Mouse (Mus musculus): ENCODE results near the gene Larp4. TPM values are rescaled to one million over a fixed set of nuclear protein-coding genes. Genes with fewer than 3 reads are reported as not detected.

The Larp4 gene
- polyA plus RNA-seq, 2 experiments = 12.1 to 20.8 TPM

DNA sequence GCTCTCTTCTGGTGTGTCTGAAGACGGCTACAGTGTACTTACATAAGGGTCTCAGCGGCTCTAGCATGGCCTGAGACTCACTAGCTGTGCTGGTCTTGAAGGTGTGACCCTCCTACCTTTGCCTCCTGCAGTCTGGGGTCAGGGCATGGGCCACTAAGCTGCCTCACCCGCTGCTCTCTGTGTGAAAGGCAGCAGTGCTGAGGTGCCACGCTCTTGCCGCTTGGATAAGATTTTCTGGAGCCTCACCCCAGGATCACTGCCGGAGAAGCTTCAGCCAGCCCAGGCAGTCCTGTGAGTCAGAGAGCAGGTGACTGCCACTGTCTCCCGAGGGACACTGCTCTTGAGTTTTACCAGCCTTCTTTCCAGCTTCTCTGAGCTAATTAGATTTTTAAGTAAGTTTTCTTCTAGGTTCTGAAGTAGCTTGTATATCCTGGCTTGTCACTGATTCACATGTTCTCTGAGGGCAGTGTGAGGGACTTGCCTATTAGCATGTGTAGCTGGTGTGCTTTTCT, 86.6 kb downstream of the Larp4 start:
- Histone ChIP-seq H3K9ac (replicated peaks) (no peak overlapping the region), H3K4me2 (ENCODE audit: low read depth) (no peak overlapping the region), H3K36me3 (replicated peaks; ENCODE audit: control insufficient read depth, insufficient read depth, low read depth) (no peaks in the 10 kb centered on the region), H3K27ac (no peak overlapping the region), H3K9me3 (ENCODE audit: control insufficient read depth, low read length) (no peaks in the 10 kb centered on the region), H3K27me3 (ENCODE audit: control insufficient read depth, insufficient read depth, low read length) (no peaks in the 10 kb centered on the region), H3K4me3 (ENCODE audit: insufficient read depth in 1 of 2, low read depth in 2 of 2, low read length in 2 of 2) (no peak overlapping the region), H3K4me1 (replicated peaks; ENCODE audit: control insufficient read depth in 2 of 2, insufficient read depth in 2 of 2, low read length in 1 of 2) (peaks cover 5 to 22% of the 10 kb centered on the region in 2 experiments)
- WGBS (ENCODE audit: insufficient replicate concordance) = 82% methylated on average over 7 of the region's 7 CpGs
- DNase-seq (ENCODE audit: low read depth in 3 of 3, low spot score in 3 of 3) = no peak
- ATAC-seq (ENCODE audit: insufficient read depth) = no peak
- TF ChIP-seq CTCF (IDR thresholded peaks at IDR 0.05; ENCODE audit: low read depth) (no peak), EP300 (IDR thresholded peaks at IDR 0.05; ENCODE audit: low read depth) (no peak)

DNA sequence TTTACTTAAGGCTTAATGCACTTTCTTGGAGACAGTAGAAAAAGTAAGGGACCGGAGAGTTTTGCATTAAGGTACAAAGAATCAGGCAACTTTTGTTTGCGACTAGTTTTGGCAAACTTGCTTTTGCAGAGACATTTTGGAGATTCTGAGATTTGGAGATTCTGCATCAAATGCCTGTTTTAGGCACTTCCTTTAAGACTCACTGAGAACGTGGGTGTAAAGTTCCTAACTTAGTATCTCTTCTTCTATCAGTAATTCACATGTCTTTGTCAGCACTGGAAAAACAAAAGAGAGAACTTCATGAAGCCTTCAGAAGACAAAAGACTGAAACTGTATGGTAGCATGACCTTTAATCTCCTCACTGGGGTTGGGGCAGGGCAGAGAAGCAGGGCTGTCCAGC, 87.8 kb downstream of the Larp4 start:
- 63% methylated on average over 3 of the region's 3 CpGs for WGBS (ENCODE audit: insufficient replicate concordance)
- H3K27me3 ChIP-seq (ENCODE audit: control insufficient read depth, insufficient read depth, low read length) = no peaks in the 10 kb centered on the region
- no peak overlapping the region for H3K27ac ChIP-seq
- no peak overlapping the region for H3K4me2 ChIP-seq (ENCODE audit: low read depth)
- TF ChIP-seq CTCF (IDR thresholded peaks at IDR 0.05; ENCODE audit: low read depth) (no peak), EP300 (IDR thresholded peaks at IDR 0.05; ENCODE audit: low read depth) (no peak)
- no peak overlapping the region for H3K4me3 ChIP-seq (ENCODE audit: insufficient read depth in 1 of 2, low read depth in 2 of 2, low read length in 2 of 2)
- peaks cover 5 to 22% of the 10 kb centered on the region in 2 experiments for H3K4me1 ChIP-seq (replicated peaks; ENCODE audit: control insufficient read depth in 2 of 2, insufficient read depth in 2 of 2, low read length in 1 of 2)
- H3K9me3 ChIP-seq (ENCODE audit: control insufficient read depth, low read length) = no peaks in the 10 kb centered on the region
- no peak overlapping the region for H3K9ac ChIP-seq (replicated peaks)
- H3K36me3 ChIP-seq (replicated peaks; ENCODE audit: control insufficient read depth, insufficient read depth, low read depth) = no peaks in the 10 kb centered on the region
- ATAC-seq (ENCODE audit: insufficient read depth) (peak; percentile 46; the same call in 1 of the 2 replicates), DNase-seq (ENCODE audit: low read depth in 3 of 3, low spot score in 3 of 3) (no peak)

DNA sequence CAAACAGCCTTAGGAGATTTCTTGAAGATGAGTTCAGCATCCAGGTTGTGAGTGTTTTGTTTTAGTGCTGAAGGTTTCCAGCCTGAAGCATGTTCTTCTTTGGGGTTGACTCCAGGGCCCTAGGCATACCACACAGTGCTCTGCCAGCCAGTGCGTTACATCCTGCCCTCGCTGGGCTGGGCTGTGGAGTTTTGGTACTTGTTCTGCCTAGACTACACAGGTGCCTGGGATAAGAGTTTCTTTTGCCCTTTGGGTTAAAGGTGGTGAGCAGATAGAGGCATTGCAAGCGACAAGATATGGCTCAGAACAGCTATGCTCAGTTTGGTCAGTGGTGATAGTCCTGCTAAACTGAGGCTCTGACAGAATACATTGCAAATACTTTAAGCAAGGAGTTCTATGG, 88.3 kb downstream of the Larp4 start:
- Histone ChIP-seq H3K4me2 (ENCODE audit: low read depth) (peak overlapping the region; percentile 9; the same call in 1 of the 2 replicates), H3K4me3 (ENCODE audit: insufficient read depth in 1 of 2, low read depth in 2 of 2, low read length in 2 of 2) (no peak overlapping the region)
- TF ChIP-seq CTCF (IDR thresholded peaks at IDR 0.05; ENCODE audit: low read depth) (no peak), EP300 (IDR thresholded peaks at IDR 0.05; ENCODE audit: low read depth) (peak; percentile 88)

DNA sequence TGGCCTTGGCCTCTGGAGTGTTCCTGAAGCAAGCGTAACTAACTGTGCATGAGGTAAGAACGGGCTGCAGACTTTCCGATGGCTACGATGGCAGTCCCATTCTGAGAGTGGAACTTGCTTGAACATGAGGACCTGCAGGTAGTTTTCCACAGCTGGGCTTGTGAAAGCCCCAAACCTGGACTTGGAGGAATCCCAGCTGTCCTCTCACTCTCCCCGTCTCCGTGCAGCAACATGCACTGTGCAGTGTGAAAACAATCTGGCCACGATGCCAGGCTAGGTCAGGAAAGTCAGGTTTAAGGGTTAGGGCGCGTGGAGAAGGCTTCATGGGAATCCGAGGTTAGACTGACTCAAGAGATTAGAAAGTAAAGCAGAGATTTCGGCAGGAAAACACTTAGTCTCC, 89.0 kb downstream of the Larp4 start:
- Histone ChIP-seq H3K27ac (no peak overlapping the region), H3K4me1 (replicated peaks; ENCODE audit: control insufficient read depth in 2 of 2, insufficient read depth in 2 of 2, low read length in 1 of 2) (peaks cover 9 to 27% of the 10 kb centered on the region in 2 experiments), H3K36me3 (replicated peaks; ENCODE audit: control insufficient read depth, insufficient read depth, low read depth) (no peaks in the 10 kb centered on the region), H3K9ac (replicated peaks) (no peak overlapping the region), H3K4me3 (ENCODE audit: insufficient read depth in 1 of 2, low read depth in 2 of 2, low read length in 2 of 2) (no peak overlapping the region), H3K4me2 (ENCODE audit: low read depth) (no peak overlapping the region), H3K9me3 (ENCODE audit: control insufficient read depth, low read length) (no peaks in the 10 kb centered on the region), H3K27me3 (ENCODE audit: control insufficient read depth, insufficient read depth, low read length) (no peaks in the 10 kb centered on the region)
- 66% methylated on average over 11 of the region's 11 CpGs for WGBS (ENCODE audit: insufficient replicate concordance)
- ATAC-seq (ENCODE audit: insufficient read depth) (no peak), DNase-seq (ENCODE audit: low read depth in 3 of 3, low spot score in 3 of 3) (no peak)
- TF ChIP-seq EP300 (IDR thresholded peaks at IDR 0.05; ENCODE audit: low read depth) = no peak
- TF ChIP-seq CTCF (IDR thresholded peaks at IDR 0.05; ENCODE audit: low read depth) = no peak

More for the DNA sequence above, 88.3 kb downstream of the Larp4 start:
- 27% methylated on average over 3 of the region's 3 CpGs for WGBS (ENCODE audit: insufficient replicate concordance)
- H3K27me3 ChIP-seq (ENCODE audit: control insufficient read depth, insufficient read depth, low read length) = no peaks in the 10 kb centered on the region
- no peak overlapping the region for H3K9ac ChIP-seq (replicated peaks)
- no peaks in the 10 kb centered on the region for H3K9me3 ChIP-seq (ENCODE audit: control insufficient read depth, low read length)
- peak in 2 of 3 experiments; percentile 45 to 52 for DNase-seq (ENCODE audit: low read depth in 3 of 3, low spot score in 3 of 3)
- no peaks in the 10 kb centered on the region for H3K36me3 ChIP-seq (replicated peaks; ENCODE audit: control insufficient read depth, insufficient read depth, low read depth)
- H3K4me1 ChIP-seq (replicated peaks; ENCODE audit: control insufficient read depth in 2 of 2, insufficient read depth in 2 of 2, low read length in 1 of 2) = peaks cover 6 to 24% of the 10 kb centered on the region in 2 experiments
- peak; percentile 90 for ATAC-seq (ENCODE audit: insufficient read depth)
- no peak overlapping the region for H3K27ac ChIP-seq

DNA sequence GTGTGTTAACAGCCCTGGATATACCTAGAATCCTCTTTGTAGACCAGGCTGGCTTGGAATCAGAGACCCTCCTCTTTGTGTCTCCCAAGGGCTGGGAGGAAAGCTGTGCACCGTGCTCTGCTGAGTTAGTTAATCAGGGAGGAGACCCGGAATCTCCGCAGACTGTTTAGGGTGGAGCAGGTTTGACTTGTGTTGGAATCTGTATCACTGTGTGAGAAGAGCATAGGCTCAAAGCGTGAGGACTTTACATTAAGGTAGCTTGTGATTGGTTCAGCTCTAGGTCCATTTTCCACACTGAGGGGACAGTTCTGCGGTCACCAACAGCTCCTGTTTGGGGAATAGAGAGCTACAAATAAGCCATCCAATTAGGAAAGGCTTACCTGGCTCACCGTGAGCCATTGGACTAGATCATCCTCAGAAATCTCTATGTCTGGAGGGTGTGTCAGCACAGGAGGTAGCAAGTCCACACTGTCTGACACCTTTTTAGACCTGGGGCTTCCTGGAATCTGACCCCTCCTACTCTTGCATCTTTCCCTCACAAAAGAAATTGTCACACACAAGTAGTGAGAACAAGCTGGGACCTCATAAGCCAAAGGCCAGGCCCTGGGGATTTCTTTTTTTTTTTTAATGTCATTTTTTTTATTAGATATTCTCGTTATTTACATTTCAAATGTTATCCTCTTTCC, 89.9 kb downstream of the Larp4 start:
- Histone ChIP-seq H3K9ac (replicated peaks) (no peak overlapping the region), H3K4me3 (ENCODE audit: insufficient read depth in 1 of 2, low read depth in 2 of 2, low read length in 2 of 2) (no peak overlapping the region), H3K4me2 (ENCODE audit: low read depth) (no peak overlapping the region), H3K9me3 (ENCODE audit: control insufficient read depth, low read length) (no peaks in the 10 kb centered on the region), H3K36me3 (replicated peaks; ENCODE audit: control insufficient read depth, insufficient read depth, low read depth) (no peaks in the 10 kb centered on the region), H3K27me3 (ENCODE audit: control insufficient read depth, insufficient read depth, low read length) (no peaks in the 10 kb centered on the region), H3K4me1 (replicated peaks; ENCODE audit: control insufficient read depth in 2 of 2, insufficient read depth in 2 of 2, low read length in 1 of 2) (peaks cover 9 to 27% of the 10 kb centered on the region in 2 experiments), H3K27ac (no peak overlapping the region)
- TF ChIP-seq EP300 (IDR thresholded peaks at IDR 0.05; ENCODE audit: low read depth) (no peak), CTCF (IDR thresholded peaks at IDR 0.05; ENCODE audit: low read depth) (no peak)
- 71% methylated on average over 7 of the region's 7 CpGs for WGBS (ENCODE audit: insufficient replicate concordance)
- ATAC-seq (ENCODE audit: insufficient read depth) = no peak
- DNase-seq (ENCODE audit: low read depth in 3 of 3, low spot score in 3 of 3) = no peak

All from liver, embryonic 14.5 days (tissue).